Mouse (Mus musculus) hindbrain, embryonic 11.5 days (tissue): ENCODE measurements around the gene Stard8. TPM values are rescaled to one million over a fixed set of nuclear protein-coding genes. Genes with fewer than 3 reads are reported as not detected.
"Not testable (repeated sequence)": the region's sequence is repeated elsewhere in the genome, so short reads cannot be mapped to it uniquely, and the experiment has no call there.

Experiments
- ATAC-seq: fragments of 200-750 bp; cut with Nextera tagmentation; 2 replicates; pipeline ENCODE4 v1.8.0; 2017; ENCODE audit warnings: mild to moderate bottlenecking, moderate TSS enrichment, moderate library complexity; ENCODE audit not compliant: low FRiP score
- DNase-seq: peaks from one replicate; pipeline ENCODE4 v3.0.0-alpha.2; 2015; ENCODE audit warnings: low spot score
- H3K27ac ChIP-seq: fragments of 300-500 bp; sonication (generic); 2 replicates; pipeline ENCODE4 v1.5.1; 2014; ENCODE audit warnings: mild to moderate bottlenecking, low read depth, low read length
- H3K27me3 ChIP-seq: fragments of 300-500 bp; sonication (generic); 2 replicates; pipeline ENCODE4 v1.6.1; 2014; ENCODE audit warnings: mild to moderate bottlenecking, low read length, moderate library complexity, mixed read lengths; ENCODE audit not compliant: control insufficient read depth, insufficient read depth
- H3K36me3 ChIP-seq: fragments of 300-500 bp; sonication (generic); 2 replicates; pipeline ENCODE4 v1.6.1; 2014; ENCODE audit warnings: mild to moderate bottlenecking, low read length, moderate library complexity, mixed read lengths; ENCODE audit not compliant: control insufficient read depth, insufficient read depth
- H3K4me1 ChIP-seq: fragments of 300-500 bp; sonication (generic); replicated peaks from 2 replicates; pipeline ENCODE4 v1.6.1; 2014; ENCODE audit warnings: low read length, mixed read lengths; ENCODE audit not compliant: control insufficient read depth, insufficient read depth
- H3K4me2 ChIP-seq: fragments of 300-500 bp; sonication (generic); replicated peaks from 2 replicates; pipeline ENCODE4 v1.6.1; 2014; ENCODE audit warnings: mild to moderate bottlenecking, low read depth, low read length
- H3K4me3 ChIP-seq: fragments of 300-500 bp; sonication (generic); 2 replicates; pipeline ENCODE4 v1.5.1; 2014; ENCODE audit warnings: low read depth, low read length
- H3K9ac ChIP-seq: fragments of 300-500 bp; sonication (generic); 2 replicates; pipeline ENCODE4 v1.6.1; 2014; ENCODE audit warnings: low read depth, low read length
- H3K9me3 ChIP-seq: fragments of 300-500 bp; sonication (generic); 2 replicates; pipeline ENCODE4 v1.6.1; 2016; ENCODE audit warnings: low read length; ENCODE audit not compliant: control insufficient read depth
- WGBS: fragments of 180-500 bp; shearing (Covaris S2); extraction: QIAGEN DNeasy Blood & Tissue Kit; methylation state at CpG from one replicate; pipeline ENCODE4 v1.1.7; 2014; 5-methylcytosine and 5-hydroxymethylcytosine counted together
- polyA plus RNA-seq: library from polyadenylated mRNA; unstranded; fragments of >200 nt; fragmentation: Nextera tagmentation; extraction: Ambion mirVana; gene quantifications from 2 replicates; pipeline ENCODE4 v1.2.1, GENCODE M21; 2014

Stard8 gene
- polyA plus RNA-seq, 1 experiment from 2014 or later = 10.1 TPM

DNA sequence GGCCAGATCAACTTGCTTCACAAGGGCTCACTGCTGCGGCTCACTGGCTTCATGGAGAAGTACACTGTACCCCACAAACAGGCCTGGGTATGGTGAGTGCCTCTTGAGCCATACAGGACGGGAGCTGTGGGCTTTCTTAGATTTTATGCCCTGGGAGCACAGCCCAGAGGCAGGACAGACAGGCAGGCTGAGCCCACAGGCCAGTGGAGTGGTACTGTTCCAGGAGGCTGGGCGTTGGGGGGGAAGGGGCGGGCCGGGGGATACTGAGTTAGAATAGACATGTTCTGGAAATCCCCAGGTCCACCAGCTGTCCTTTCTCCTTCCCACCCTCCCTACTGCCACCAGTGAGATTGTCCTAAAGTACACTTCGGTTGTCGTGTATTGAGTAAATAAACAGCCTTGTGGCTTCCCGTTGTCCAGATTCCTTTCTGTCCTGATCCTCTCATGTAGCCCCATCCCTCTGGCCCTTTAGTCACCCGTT, 64.7 kb downstream of the Stard8 start:
- Histone ChIP-seq H3K4me3 (no peak overlapping the region), H3K9me3 (no peaks in the 10 kb centered on the region), H3K9ac (no peak overlapping the region), H3K27ac (no peak overlapping the region), H3K4me1 (no peaks in the 10 kb centered on the region), H3K4me2 (no peak overlapping the region), H3K27me3 (no peaks in the 10 kb centered on the region), H3K36me3 (no peaks in the 10 kb centered on the region)
- WGBS = 76% methylated on average over 9 of the region's 9 CpGs
- no peak for DNase-seq
- ATAC-seq = no peak

DNA sequence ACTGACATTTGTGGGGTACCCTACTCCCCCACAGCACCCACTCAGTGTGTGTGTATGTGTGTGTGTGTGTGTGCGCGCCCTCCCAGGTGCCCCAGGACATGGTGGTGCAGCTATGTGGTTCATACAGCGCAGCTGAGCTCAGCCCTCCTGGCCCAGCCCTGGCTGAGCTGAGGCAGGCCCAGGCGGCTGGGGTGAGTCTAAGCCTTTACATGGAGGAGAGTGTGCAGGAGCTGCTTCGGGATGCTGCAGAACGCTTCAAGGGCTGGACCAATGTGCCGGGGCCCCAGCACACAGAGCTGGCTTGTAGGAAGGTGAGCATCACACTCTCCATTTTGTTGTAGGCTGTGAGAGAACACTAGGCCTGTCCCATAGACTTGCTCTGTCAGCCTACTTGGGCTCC, 68.1 kb downstream of the Stard8 start:
- WGBS = 98% methylated on average over 7 of the region's 7 CpGs
- Histone ChIP-seq H3K36me3 (no peaks in the 10 kb centered on the region), H3K4me2 (no peak overlapping the region), H3K4me3 (no peak overlapping the region), H3K27me3 (no peaks in the 10 kb centered on the region), H3K9me3 (no peaks in the 10 kb centered on the region), H3K9ac (no peak overlapping the region), H3K4me1 (no peaks in the 10 kb centered on the region), H3K27ac (no peak overlapping the region)
- DNase-seq = no peak
- ATAC-seq = no peak

DNA sequence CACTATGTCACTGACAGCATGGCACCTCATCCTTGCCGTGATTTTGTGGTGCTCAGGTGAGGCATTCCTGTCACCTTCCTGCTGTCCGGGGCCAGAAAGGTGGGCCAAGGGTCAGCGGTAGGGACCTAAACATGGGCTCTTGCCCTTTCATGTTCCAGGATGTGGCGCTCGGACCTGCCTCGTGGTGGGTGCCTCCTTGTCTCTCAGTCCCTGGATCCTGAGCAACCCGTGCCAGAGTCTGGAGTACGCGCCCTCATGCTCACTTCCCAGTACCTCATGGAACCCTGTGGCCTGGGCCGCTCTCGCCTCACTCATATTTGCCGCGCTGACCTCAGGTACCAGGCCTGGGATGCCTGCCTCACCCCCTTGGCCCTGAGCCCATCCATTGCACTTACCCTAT, 69.5 kb downstream of the Stard8 start:
- H3K36me3 ChIP-seq = no peaks in the 10 kb centered on the region
- no peak overlapping the region for H3K4me3 ChIP-seq
- no peaks in the 10 kb centered on the region for H3K27me3 ChIP-seq
- ATAC-seq (no peak), DNase-seq (no peak)
- H3K9me3 ChIP-seq = no peaks in the 10 kb centered on the region
- 97% methylated on average over 11 of the region's 13 CpGs for WGBS
- H3K4me1 ChIP-seq = no peaks in the 10 kb centered on the region
- H3K27ac ChIP-seq = no peak overlapping the region
- no peak overlapping the region for H3K4me2 ChIP-seq
- no peak overlapping the region for H3K9ac ChIP-seq

DNA sequence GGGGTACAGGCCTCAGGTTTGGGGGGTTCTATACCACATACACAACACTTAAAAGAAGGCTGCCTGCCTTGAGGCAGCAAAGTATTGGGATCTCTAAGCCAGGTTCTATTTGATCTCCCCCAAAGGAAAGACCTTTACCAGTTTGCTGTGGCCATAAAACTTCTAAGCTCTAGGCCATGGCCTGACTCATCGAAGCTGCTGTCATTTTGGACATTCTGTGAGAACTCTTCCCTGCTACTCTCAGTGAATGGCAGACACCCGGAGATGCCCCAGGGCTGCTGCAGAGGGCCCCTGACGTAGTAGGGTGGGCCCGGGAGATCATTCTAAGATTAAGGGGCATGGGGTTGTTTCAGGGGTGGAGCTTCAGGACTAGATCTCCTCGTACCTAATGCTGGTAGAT, 72.1 kb downstream of the Stard8 start:
- no peaks in the 10 kb centered on the region for H3K4me1 ChIP-seq
- no peak overlapping the region for H3K4me3 ChIP-seq
- no peaks in the 10 kb centered on the region for H3K36me3 ChIP-seq
- DNase-seq = no peak
- ATAC-seq = no peak
- 78% methylated on average over 5 of the region's 5 CpGs for WGBS
- H3K9me3 ChIP-seq = no peaks in the 10 kb centered on the region
- no peak overlapping the region for H3K4me2 ChIP-seq
- H3K27ac ChIP-seq = no peak overlapping the region
- no peaks in the 10 kb centered on the region for H3K27me3 ChIP-seq
- H3K9ac ChIP-seq = no peak overlapping the region

DNA sequence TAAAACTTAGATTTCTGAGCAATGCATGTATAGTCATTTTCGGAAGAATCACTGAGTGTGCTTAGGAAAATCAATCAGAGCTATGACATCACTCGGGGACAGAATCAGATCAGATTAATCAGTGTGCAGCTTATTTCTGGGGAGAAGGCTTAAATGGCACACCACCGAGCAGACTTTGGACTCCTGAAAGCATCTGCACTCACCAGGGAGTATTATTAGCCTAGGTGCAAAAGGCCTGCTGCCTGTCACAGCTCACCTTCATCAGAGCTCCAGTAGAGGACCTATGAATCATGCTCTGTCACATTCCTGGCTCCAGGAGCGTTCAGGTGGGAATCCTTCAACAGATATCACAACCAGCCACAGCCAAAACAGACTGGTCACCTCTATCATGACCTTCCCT, 73.4 kb downstream of the Stard8 start:
- ATAC-seq = no peak
- H3K9ac ChIP-seq = no peak overlapping the region
- no peaks in the 10 kb centered on the region for H3K9me3 ChIP-seq
- WGBS = 80% methylated on average over 4 of the region's 4 CpGs
- no peak overlapping the region for H3K27ac ChIP-seq
- H3K4me1 ChIP-seq = no peaks in the 10 kb centered on the region
- H3K4me3 ChIP-seq = no peak overlapping the region
- H3K27me3 ChIP-seq = no peaks in the 10 kb centered on the region
- DNase-seq = no peak
- H3K4me2 ChIP-seq = no peak overlapping the region
- no peaks in the 10 kb centered on the region for H3K36me3 ChIP-seq

DNA sequence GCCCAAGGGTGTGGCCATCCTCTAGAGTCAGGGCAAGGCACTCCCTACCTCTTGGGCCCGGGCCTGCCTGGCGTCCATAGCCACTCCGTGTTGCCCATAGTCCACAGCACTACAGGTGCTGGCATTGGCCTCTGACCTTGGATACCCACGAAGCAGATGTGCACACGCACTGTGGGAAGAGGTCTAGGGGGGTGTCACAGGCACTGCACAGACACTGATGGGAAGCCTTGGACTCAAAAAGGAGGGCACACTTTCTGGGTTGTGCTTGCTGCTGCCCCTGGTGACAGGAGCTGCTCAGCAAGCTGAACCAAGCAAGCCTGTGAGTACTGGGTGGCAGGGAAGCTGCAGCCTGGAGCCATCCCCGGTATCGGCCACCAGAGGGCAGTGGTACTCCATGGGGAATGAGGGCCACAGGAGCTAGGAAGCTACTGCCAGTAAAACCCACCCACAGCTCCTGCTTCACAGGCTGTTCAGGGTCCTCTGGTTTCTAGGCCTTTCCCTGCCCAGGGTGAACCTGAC, 75.4 kb downstream of the Stard8 start:
- not testable (repeated sequence) for H3K36me3 ChIP-seq, H3K9ac ChIP-seq, DNase-seq, H3K27me3 ChIP-seq, H3K4me2 ChIP-seq, H3K27ac ChIP-seq, H3K4me3 ChIP-seq, H3K4me1 ChIP-seq, H3K9me3 ChIP-seq
- 79% methylated on average over 2 of the region's 7 CpGs for WGBS
- ATAC-seq = peak; percentile 63; the same call in 1 of the 2 replicates

DNA sequence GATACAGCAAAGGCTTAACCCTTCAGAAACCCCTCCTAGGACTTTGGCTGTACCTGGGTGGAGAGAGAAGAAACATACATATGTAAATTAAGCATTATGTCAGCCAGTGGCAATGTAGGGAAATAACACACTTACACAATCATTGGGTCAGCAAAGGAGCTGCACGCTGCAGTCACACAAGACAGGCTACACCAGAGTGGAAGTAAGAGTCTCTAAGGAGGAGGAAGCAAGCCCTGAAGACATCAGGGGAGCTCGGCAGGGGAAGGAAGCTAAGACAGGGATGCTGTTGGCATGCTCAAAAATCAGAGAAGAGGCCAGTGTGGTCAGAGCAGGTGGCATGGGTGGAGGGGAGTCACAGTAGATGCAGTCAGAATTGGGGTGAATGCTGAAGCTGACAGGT, 89.7 kb downstream of the Stard8 start:
- no peak overlapping the region for H3K4me2 ChIP-seq
- H3K4me3 ChIP-seq = no peak overlapping the region
- DNase-seq (no peak), ATAC-seq (no peak)
- no peaks in the 10 kb centered on the region for H3K9me3 ChIP-seq
- H3K27ac ChIP-seq = no peak overlapping the region
- H3K36me3 ChIP-seq = no peaks in the 10 kb centered on the region
- no peaks in the 10 kb centered on the region for H3K4me1 ChIP-seq
- H3K27me3 ChIP-seq = peaks cover 2% of the 10 kb centered on the region; the same call in 1 of the 2 replicates
- 74% methylated on average over 2 of the region's 2 CpGs for WGBS
- H3K9ac ChIP-seq = no peak overlapping the region

DNA sequence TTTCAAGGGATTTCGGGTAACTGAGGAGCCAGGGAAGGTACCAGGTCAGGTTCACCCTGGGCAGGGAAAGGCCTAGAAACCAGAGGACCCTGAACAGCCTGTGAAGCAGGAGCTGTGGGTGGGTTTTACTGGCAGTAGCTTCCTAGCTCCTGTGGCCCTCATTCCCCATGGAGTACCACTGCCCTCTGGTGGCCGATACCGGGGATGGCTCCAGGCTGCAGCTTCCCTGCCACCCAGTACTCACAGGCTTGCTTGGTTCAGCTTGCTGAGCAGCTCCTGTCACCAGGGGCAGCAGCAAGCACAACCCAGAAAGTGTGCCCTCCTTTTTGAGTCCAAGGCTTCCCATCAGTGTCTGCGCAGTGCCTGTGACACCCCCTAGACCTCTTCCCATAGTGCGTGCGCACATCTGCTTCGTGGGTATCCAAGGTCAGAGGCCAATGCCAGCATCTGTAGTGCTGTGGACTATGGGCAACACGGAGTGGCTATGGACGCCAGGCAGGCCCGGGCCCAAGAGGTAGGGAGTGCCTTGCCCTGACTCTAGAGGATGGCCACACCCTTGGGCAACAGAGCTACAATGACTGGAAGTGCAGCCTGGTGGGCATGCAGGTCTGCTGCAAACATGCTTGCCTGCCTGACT, 108.2 kb downstream of the Stard8 start:
- not testable (repeated sequence) for H3K4me2 ChIP-seq, H3K9me3 ChIP-seq, H3K9ac ChIP-seq, H3K27me3 ChIP-seq, H3K27ac ChIP-seq, H3K36me3 ChIP-seq, DNase-seq, H3K4me3 ChIP-seq, H3K4me1 ChIP-seq
- ATAC-seq = peak; percentile 75
- 79% methylated on average over 7 of the region's 10 CpGs for WGBS

DNA sequence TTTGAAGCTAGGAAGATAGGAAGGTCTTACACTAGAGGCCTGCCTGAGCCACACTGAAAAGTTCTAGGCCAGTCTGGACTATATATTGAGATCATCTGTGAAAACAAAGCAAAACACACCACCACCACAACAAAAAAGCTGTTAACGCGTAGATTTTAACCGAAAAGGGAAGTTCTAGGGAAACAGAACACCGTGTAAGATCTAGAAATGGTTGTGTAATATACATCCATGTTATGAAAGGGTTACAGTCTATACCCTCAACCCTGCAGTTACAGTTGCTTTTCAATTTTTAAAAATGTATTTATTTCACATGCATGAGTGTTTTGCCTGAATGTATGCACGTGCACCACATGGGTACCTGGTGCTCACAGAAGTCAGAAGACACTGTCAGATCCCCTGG, 116.5 kb downstream of the Stard8 start:
- Histone ChIP-seq H3K9me3 (no peaks in the 10 kb centered on the region), H3K36me3 (no peaks in the 10 kb centered on the region), H3K9ac (no peak overlapping the region), H3K4me3 (no peak overlapping the region), H3K4me1 (no peaks in the 10 kb centered on the region), H3K27ac (no peak overlapping the region), H3K27me3 (no peaks in the 10 kb centered on the region; the same call in 1 of the 2 replicates), H3K4me2 (no peak overlapping the region)
- WGBS = 93% methylated on average over 5 of the region's 5 CpGs
- ATAC-seq (no peak), DNase-seq (no peak)
